Mouse (Mus musculus): ENCODE results near the gene Rasgef1b.

DNA sequence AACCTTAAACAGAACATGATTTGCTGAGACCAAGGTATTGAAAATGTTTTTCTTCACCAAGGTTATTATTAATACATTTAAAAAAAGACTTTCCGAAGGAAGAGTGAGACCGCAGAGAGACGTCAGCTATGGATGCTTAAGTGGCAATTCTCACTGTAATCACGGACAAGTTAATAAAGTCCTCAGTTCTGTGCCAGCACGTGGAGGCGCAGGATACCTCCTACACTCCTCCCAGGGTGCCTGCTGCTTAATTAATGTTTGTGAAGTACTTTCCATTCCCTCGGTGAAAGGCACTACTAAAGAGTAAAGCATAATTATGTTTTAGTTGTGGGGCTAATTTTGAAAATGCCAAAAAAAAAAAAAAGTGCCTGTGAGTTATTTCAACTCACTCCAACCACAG, 284.1 kb downstream of the Rasgef1b start:
- no peak for TF ChIP-seq POLR2A (IDR thresholded peaks at IDR 0.05; ENCODE audit: insufficient read length, low read depth)
- TF ChIP-seq CEBPB (IDR thresholded peaks at IDR 0.05; ENCODE audit: insufficient read depth, poor library complexity, severe bottlenecking): no peak
- TF ChIP-seq MYOG (IDR thresholded peaks at IDR 0.05; ENCODE audit: control insufficient read depth in 1 of 3, insufficient read depth in 1 of 3, insufficient read length in 2 of 3, low read depth in 2 of 3): no peak
- no peak for TF ChIP-seq POLR2AphosphoS2 (IDR thresholded peaks at IDR 0.05; ENCODE audit: insufficient read length, low read depth)
- TF ChIP-seq E2F4 (IDR thresholded peaks at IDR 0.05; ENCODE audit: insufficient read depth): no peak
- TF ChIP-seq USF1 (IDR thresholded peaks at IDR 0.05; ENCODE audit: low read depth): no peak
- no peak for TF ChIP-seq MAX (IDR thresholded peaks at IDR 0.05; ENCODE audit: low read depth)
- no peak for TF ChIP-seq REST (IDR thresholded peaks at IDR 0.05; ENCODE audit: insufficient read depth, insufficient read length)
- TF ChIP-seq TCF12 (IDR thresholded peaks at IDR 0.05; ENCODE audit: insufficient read depth, poor library complexity, severe bottlenecking): no peak
- TF ChIP-seq SRF (IDR thresholded peaks at IDR 0.05; ENCODE audit: control insufficient read depth, insufficient read length, low read depth): no peak
